Mouse (Mus musculus) C2C12 (cell line): ENCODE measurements at regions not wholly inside any gene's neighbourhood (a gene's known extent, or its start where the extent isn't known, plus 50 kb on each side); places are given as distances from the start of the nearest gene placed in this dataset.

Experiments used
- H3K27me3 ChIP-seq: one replicate; pipeline ENCODE4 v1.6.1; 2011; ENCODE audit not compliant: control insufficient read depth, insufficient read depth, insufficient read length
- H3K36me3 ChIP-seq: one replicate; pipeline ENCODE4 v1.6.1; 2011; ENCODE audit not compliant: control insufficient read depth, insufficient read depth
- H3K4me3 ChIP-seq: one replicate; pipeline ENCODE4 v1.5.1; 2011; ENCODE audit warnings: mild to moderate bottlenecking, control low read depth; ENCODE audit not compliant: poor library complexity, insufficient read depth, severe bottlenecking
- H3K79me2 ChIP-seq: one replicate; pipeline ENCODE4 v1.6.1; 2011; ENCODE audit not compliant: control insufficient read depth, insufficient read depth
- H3K79me3 ChIP-seq: one replicate; pipeline ENCODE4 v1.6.1; 2011; ENCODE audit warnings: low read depth, control low read depth
- H3ac ChIP-seq: one replicate; pipeline ENCODE3; 2011; ENCODE audit warnings: low read depth; ENCODE audit not compliant: control insufficient read depth, insufficient read length
- CEBPB ChIP-seq: IDR thresholded peaks from one replicate; pipeline ENCODE4 v1.6.1; 2011; ENCODE audit warnings: low read depth, mild to moderate bottlenecking, control low read depth, moderate library complexity
- CTCF ChIP-seq: IDR thresholded peaks from one replicate; pipeline ENCODE4 v1.5.1; 2011; ENCODE audit not compliant: control insufficient read depth, insufficient read depth, insufficient read length
- FOSL1 ChIP-seq: IDR thresholded peaks from one replicate; pipeline ENCODE4 v1.8.0; 2011; ENCODE audit warnings: mild to moderate bottlenecking, low read length; ENCODE audit not compliant: poor library complexity, insufficient read depth, severe bottlenecking
- MAX ChIP-seq: IDR thresholded peaks from one replicate; pipeline ENCODE4 v1.6.1; 2011; ENCODE audit warnings: mild to moderate bottlenecking, control low read depth
- MYOD1 ChIP-seq: IDR thresholded peaks from one replicate; pipeline ENCODE4 v1.6.1; 2011; ENCODE audit warnings: low read depth; ENCODE audit not compliant: control insufficient read depth, insufficient read length
- MYOG ChIP-seq: IDR thresholded peaks from one replicate; pipeline ENCODE4 v1.6.1; 2011; ENCODE audit not compliant: control insufficient read depth, insufficient read length; ENCODE audit errors: extremely low read depth
- USF1 ChIP-seq: IDR thresholded peaks from one replicate; pipeline ENCODE4 v1.6.1; 2011; ENCODE audit warnings: low read depth, mild to moderate bottlenecking, control low read depth, moderate library complexity

DNA sequence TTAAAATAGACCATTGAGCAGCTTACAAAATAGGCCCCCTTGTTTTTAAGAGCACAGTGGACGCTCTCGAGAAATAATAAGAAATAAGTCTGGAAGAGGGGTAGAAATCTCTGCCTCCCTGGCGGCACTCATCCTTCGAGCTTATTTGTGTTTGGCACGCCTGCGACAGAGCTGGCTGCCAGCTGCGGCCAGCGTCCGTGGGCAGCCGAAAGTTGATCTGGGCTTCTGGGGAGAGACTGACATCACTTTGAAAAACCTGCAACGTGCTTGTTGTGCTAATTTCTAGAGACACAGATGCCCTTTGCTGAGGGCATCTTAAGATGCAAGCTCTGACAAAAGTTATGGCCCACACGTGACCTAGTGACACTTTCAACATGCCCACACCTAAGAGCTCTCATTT is 269.4 kb downstream of the Bcl11a start:
- no peaks in the 10 kb centered on the region for H3K79me3 ChIP-seq
- H3K27me3 ChIP-seq, result no peaks in the 10 kb centered on the region
- no peak overlapping the region for H3K4me3 ChIP-seq
- no peaks in the 10 kb centered on the region for H3K36me3 ChIP-seq
- no peaks in the 10 kb centered on the region for H3K79me2 ChIP-seq
- no peak overlapping the region for H3ac ChIP-seq
- TF ChIP-seq MYOD1 (no peak), MYOG (no peak), FOSL1 (no peak), MAX (no peak), CTCF (no peak)

DNA sequence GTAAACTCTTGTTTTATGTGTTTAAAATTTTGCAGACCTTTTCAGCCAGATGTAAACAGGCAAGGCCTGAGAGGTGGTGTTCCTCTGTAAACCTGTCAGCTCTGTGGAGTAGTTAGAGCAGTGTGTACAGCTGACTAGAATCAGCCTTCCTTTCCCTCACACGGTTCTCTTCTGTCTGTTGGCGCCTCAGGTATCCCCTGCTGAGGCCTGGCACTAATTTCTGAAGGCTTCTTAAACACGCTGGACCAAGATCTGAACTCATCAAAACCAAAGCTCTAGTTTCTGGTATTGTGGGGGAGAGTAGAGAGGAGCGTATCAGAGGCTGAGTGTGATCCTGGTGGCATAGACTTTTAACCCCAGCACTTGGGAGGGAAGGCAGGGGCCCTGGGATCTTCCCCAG is 270.9 kb downstream of the Bcl11a start:
- no peak overlapping the region for H3K4me3 ChIP-seq
- H3ac ChIP-seq, result no peak overlapping the region
- H3K79me3 ChIP-seq, result no peaks in the 10 kb centered on the region
- no peaks in the 10 kb centered on the region for H3K36me3 ChIP-seq
- H3K79me2 ChIP-seq, result no peaks in the 10 kb centered on the region
- no peak for TF ChIP-seq CEBPB
- TF ChIP-seq MYOD1, result no peak
- TF ChIP-seq MYOG, result no peak
- no peak for TF ChIP-seq FOSL1
- TF ChIP-seq CTCF, result no peak
- TF ChIP-seq MAX, result no peak
- TF ChIP-seq USF1, result no peak
- no peaks in the 10 kb centered on the region for H3K27me3 ChIP-seq

DNA sequence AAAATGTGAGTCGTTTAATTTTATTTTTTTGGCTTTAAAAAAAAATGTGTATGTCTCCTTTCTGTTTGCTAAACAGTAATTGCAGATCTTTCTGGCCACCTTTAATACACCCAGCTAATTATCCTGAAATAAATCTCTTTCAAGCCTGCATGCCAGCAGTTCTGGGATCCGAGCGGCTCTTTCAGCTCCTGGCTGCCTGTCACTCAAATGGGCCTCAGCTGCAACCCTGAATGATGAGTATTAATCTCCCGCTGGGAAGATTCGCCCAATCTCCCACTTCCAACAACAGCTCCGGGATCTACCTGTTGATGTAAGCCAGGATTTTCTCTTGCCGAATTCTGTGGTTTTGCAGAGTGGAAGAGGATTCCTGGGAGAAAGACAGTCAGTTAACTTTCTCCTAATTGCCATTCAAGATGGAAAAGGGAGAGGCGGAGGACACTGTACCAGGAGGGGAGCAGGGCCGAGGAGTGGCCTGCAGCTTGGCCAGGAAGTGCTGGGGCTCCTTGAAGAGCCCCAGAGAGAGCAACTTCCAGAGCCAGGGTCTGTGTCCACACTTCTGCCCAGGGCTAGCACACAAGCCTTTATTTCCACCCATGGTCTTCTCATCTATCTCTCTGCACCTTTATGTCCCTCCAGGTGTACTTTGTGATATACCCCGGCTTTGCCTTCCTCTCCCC is 272.2 kb downstream of the Bcl11a start:
- Histone ChIP-seq H3K79me3 (no peaks in the 10 kb centered on the region), H3K79me2 (no peaks in the 10 kb centered on the region), H3ac (no peak overlapping the region), H3K4me3 (no peak overlapping the region), H3K27me3 (no peaks in the 10 kb centered on the region), H3K36me3 (no peaks in the 10 kb centered on the region)
- TF ChIP-seq MAX (no peak), MYOD1 (no peak), MYOG (no peak), USF1 (no peak), CEBPB (no peak), CTCF (no peak), FOSL1 (no peak)

DNA sequence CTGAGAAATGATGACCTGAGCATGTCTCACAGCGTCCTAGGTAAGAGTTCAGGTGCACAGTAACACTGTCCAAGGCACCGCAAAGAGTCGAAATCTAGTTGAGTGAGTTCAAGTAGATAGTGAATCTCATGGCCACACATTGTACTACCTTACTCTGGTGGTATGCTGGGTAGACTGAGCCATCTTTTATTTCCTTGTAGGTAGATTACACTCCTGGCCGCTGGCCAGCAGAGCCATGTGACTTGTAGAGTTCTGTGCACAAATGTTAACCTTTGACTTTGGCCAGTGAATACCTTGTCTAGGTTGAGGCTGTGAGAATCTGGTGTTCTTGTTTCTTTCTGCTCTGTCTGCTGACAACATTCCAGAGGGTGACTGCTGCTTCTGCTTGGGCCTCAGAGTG is 273.0 kb downstream of the Bcl11a start:
- Histone ChIP-seq H3K36me3 (no peaks in the 10 kb centered on the region), H3K79me2 (no peaks in the 10 kb centered on the region), H3K79me3 (no peaks in the 10 kb centered on the region), H3K27me3 (no peaks in the 10 kb centered on the region), H3ac (no peak overlapping the region), H3K4me3 (no peak overlapping the region)
- TF ChIP-seq USF1 (no peak), MYOG (no peak), MAX (no peak), MYOD1 (no peak)

DNA sequence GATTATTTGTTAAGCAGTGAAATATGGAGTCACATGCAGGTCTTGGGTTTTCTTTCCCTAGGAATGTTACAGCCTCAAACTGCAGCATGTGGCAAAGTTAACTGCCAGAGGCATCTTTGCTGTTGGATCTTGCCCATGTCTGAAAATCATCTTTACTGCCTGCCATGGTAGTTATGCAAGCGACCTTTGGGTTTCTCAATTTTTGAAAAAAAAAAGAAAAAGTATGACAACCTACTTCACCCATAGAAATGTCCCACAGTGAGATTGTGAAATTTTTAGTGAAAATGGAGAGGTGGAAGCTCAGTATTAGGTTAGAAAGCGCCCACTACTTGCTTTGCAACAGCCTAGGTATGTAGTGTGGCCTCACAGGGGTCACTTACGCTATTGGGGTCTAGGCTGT is 274.2 kb downstream of the Bcl11a start:
- Histone ChIP-seq H3K4me3 (no peak overlapping the region), H3K36me3 (no peaks in the 10 kb centered on the region), H3K79me3 (no peaks in the 10 kb centered on the region), H3K79me2 (no peaks in the 10 kb centered on the region), H3K27me3 (no peaks in the 10 kb centered on the region), H3ac (no peak overlapping the region)
- no peak for TF ChIP-seq FOSL1
- no peak for TF ChIP-seq MYOD1
- TF ChIP-seq MAX, result no peak
- TF ChIP-seq CTCF, result no peak
- TF ChIP-seq MYOG, result no peak
- no peak for TF ChIP-seq CEBPB
- no peak for TF ChIP-seq USF1

DNA sequence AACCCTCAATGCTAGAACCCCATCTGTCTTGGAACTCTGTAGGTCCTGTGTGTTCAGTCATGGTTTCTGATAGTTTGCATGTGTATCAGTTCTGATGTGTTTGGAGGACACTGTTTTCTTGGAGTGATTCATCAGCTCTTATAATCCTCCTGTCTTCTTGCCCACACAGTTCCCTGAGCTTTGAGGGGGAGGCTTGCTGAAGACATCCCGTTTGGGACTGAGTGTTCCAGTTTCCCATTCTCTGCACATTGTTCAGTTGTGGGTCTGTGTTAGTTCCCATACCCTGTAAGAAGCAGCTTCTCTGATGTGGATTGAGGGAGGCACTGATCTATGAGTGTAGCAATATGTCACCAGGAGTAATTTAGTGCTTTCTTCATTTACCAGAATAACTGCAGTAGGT is 275.2 kb downstream of the Bcl11a start:
- TF ChIP-seq MAX (no peak), MYOD1 (no peak), CTCF (no peak), CEBPB (no peak), USF1 (no peak), MYOG (no peak), FOSL1 (no peak)
- Histone ChIP-seq H3K79me2 (no peaks in the 10 kb centered on the region), H3ac (no peak overlapping the region), H3K4me3 (no peak overlapping the region), H3K27me3 (no peaks in the 10 kb centered on the region), H3K36me3 (no peaks in the 10 kb centered on the region), H3K79me3 (no peaks in the 10 kb centered on the region)
